Mouse (Mus musculus) cerebellum, adult 11 months (tissue): Measurements from ENCODE around the gene Srp68.
A peak's percentile ranks its signal among the peaks of the same experiment; 100 is the strongest.

Experiments
- DNase-seq: peaks from one replicate; pipeline ENCODE4 v3.0.0; 2022

Gene Srp68

DNA sequence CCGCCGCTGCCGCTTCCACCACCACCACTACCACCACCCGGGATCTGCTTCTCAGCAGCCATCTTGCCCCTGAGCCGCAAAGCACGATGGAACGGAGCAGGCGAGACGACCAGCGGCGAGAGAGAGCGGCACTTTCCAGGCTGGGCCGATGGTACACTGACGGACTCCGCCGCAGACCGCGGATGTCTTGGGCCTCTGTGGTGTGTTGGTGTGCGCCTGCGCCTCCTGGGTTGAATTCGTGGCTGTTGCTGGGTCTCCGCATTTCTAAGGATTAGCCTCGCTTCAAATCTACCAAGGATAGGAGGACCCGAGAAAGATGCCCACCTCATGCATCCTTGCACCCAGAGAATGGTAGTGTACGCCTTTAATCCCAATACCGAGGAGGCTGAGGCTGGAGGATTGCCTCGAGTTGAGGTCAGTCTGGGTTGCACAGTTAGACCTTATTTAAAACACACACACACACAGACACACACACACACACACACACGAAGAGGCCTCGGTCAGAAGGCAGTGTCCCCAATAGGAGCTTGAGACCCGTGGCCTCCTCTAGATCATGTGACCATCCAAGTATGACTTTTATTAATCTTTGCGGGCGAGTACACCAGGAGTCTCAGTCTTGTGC is at the start of gene Srp68:
TSS of gene Srp68 (minus strand) at position 173 of the 622 bp plus-strand sequence.
- DNase-seq, result peak; percentile 88

DNA sequence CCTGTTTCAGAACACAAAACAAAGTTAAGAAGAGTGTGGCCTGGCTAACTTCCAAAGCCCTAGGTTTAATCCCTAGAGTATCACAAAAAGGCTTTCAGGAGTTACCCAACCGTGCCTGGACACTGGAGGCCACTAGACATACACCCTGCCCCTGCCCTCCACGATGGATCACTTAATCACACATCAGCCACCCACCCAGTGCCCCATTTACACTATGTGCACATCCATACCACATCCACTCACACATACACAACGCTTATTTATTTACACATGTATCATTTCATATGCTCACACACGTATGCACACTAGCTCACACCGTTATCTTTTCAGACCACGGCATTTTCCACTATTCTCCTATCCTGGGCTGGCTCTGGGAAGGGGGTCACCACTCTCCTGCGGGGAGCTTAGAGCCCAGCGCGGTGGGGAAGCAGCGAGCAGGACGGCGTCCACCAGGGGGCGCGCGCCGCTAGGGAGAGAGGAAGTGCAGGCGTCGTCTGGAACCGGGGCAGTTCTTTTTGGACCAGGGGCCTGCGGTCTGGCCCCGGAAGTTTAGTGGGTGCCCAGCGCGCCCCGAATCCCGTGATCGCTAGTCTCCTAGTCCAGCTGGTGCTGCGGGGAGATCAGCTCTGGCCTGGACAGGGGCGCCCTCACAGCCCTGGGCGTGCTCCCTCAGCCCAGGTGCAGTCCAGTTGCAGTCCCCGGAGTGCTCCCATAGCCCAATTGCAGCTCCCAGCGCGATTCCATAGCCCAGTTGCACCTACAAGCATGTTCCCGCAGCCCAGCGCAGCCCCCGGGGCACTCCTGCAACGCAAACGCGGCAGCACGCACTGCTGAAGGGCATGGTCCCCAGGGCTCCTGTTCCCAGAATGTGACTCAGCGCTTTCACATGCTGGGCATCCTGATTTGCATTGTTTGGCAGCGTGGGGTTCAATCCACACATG is 45.0 kb upstream of the Srp68 start:
- peak; percentile 78 for DNase-seq

DNA sequence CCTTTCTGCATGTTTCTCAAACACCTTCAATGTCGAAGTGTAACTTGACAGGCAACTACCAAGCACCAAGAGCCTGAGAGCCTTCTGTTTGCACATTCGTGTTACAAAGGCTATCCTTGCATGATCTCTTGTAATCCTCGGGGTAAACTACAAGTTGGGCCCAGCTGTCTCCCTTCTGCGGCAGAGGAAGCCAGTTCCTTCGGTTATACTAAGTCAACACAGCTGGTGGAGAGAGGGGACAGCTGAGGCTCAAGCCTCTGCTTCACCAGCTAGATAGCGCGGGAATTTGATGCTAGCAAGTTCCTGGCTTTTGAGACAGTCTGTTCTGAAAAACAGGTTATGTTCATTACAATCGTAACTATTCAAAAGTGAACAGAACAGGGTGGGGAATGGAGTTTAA is 38.3 kb upstream of the Srp68 start:
- no peak for DNase-seq

DNA sequence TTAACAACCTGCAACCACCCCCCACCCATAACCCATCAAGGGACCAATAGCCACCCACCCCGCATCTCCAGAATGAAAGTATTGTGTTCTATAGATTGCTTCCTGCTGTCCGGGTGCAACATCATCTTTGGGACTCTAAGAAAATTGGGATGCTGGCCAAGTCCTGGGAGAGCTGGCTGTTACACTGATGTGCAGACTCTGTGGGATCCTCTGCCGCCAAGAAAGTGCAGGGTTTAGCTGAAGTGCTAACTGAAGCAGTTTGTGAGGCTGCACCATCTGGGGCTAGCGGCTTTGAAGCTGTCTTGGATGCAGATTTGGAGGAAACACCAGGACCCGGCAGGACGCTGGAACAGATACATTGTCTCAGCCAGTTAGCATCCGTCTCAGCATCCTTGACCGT is 37.2 kb upstream of the Srp68 start:
- DNase-seq, result no peak

DNA sequence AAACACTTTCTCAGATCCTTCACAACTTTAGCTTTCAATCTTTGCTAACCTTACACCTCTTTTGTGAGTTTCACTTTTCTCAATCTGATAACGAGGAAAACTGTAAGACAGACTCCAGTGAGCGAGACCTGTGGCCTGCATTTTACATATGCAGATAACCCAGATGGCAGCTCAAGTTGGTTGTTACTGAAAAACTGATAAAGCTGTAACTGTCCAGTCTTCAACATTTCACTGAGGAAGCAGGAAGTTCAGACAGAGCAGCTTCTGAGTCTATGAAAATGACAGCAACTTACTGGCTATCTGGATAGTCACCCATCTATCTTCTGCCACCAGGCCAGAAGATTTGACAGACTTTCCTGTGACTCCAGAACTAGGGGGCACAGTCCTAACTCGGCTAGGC is 35.6 kb upstream of the Srp68 start:
- DNase-seq, result no peak

DNA sequence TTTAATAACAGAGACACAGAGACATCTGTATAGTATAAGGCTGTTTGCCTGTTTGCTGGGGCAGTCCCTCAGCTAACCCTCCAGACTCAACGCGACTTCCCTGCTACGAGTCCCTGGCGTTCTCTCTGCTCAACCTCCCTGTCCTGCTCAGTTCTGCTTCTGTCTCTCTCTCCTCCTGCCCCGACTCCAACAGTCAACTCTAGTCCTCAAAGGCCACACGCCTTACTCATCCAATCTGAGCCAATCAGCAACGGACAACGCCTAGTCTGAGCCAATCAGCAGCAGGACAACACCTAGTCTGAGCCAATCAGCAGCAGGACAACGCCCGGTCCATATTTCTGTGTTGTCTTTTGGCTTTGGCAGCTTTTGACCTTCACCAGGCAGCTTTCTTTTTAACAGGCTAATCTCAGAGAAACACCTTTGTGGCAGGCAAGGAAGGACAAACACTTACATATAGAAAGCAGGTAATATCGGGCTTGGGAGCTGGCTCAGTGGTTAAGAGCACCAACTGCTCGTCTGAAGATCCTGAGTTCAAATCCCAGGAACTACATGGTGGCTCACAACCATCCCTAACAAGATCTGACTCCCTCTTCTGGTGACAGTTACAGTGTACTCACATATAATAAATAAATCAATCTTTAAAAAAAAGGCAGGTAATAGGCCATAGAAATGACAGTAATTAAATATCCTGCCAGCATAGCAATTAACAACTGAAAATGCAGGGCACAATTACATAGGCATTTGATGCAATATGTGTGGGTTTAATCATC is 33.9 kb upstream of the Srp68 start:
- DNase-seq, result no peak

DNA sequence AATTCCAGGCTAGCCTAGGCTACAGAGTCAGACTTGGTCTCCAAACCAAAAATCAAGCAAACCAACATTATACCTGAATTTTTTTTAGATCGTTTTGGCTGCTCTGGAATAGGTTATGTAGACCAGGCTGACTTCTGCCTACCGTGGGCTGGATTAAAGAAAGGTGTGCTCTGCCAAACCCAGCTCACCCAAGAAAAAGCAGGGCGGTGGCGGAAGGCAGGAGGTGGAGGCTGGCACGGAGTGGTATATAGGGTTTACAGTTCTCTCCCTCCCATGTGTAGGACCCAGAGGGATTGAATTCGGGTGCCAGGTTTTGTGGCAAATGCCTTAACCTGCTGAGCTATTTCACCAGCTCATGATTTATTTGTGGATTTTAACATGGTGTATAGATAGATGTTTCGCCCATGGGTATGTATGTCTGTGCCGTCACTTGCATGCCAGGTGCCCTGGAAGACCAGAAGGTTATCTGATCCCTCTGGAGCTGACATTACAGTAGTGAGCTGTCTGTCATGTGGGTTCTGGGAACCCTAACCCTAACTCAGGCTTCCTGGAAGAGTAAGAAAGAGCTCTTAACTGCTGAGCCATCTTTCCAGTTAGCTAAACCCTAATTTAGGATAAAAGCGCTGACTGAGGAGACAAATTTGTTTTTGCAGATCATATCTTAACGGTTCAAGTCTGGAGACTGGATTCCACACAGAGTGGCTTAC is 33.2 kb upstream of the Srp68 start, which contains the start of gene Exoc7:
TSS of gene Exoc7 (minus strand) at position 215 of the 707 bp plus-strand sequence.
- DNase-seq, result no peak

DNA sequence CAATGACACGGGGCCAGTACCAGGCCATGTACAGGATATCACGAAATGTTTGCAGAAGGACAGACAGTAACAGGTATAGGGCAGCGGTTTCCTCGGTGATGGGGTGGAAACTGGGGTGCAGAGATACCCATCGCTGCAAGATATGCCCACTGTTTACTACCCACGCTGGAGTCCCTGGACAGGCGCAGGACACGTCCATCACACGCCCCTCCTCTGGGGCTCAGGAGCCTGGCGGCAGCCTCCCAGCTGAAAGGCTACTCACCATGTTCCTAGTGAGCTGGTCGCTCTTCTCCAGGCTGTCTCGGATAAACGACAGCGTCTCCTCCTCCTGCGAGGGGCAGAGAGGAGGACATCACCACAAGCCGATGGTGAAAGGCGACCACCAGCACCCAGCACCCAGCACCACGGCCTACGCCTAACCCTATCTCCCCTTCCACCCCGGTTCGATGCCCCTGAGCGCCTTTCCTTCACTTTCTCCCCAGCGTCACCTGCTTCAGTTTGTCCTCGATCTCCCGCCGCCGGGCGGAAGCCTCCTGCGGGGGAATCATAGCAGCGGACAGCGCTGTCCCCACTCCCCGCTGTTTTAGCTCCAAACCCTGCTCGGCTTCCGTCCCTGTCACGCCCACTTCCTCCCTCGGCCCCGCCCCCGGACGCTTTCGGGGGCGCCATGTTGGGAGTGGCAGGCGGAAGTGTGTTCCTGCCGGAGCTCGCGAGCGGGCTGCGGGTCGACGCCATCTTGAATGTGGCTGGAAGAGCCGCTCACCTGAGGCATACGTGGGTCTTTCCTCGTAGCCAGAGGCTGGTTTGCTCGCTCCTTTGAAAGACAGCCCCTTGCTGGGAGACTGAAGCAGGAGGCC is 32.3 kb upstream of the Srp68 start:
- peak; percentile 91 for DNase-seq

DNA sequence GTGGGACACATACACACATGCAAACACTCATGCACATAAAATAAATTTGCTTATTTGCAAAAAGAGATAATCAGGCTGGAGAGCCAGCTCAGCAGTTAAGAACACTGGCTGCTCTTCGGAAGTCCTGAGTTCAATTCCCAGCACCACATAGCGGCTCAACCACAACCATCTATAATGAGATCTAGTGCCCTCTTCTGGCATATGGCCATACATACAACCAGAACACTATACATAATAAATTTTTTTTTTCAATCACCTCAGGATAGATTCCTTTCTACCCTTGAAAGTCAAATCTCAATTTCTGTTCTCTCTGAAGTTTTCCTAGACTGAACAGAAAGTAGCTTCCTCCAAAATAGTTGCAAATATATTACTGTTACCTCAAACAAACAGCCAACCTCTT is 31.4 kb upstream of the Srp68 start:
- no peak for DNase-seq

DNA sequence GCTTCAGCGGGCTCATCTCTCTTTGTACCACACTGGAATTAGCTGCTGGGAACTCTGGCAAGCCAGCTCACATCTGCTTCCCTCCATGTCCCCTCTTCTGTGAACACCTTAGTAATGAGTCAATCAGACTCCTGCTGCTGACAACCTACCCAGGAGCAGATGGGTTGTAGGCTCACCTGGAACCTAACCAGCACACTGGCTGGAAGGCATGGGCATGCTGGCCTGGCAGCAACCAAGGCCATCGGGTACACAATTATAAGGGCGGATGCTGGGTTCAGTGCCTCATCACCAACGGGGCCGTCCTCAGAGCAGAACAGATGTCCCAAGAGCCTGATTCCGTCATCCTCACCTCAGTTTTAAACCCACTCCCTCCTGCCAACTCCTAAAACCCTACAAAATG is 24.6 kb upstream of the Srp68 start:
- DNase-seq, result peak; percentile 71

DNA sequence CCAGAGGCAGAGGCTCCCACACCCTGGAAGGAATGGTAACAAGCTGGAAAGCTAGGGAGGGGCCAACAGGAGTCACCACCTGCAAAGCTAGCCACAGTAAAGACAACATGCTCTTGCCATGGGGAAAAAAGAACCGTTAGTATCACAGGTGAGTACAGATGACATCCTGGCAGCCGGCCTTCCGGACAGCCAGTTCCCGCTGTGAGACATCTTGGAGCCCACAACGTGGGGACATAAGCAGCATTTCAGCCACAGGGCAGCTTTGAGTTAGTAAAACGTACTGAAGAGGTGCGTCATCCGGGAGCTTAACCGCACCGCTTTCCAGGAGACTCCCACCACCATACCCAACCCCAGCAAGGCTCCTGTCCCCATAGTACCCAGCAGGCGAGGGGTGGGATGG is 24.2 kb upstream of the Srp68 start:
- peak; percentile 67 for DNase-seq

DNA sequence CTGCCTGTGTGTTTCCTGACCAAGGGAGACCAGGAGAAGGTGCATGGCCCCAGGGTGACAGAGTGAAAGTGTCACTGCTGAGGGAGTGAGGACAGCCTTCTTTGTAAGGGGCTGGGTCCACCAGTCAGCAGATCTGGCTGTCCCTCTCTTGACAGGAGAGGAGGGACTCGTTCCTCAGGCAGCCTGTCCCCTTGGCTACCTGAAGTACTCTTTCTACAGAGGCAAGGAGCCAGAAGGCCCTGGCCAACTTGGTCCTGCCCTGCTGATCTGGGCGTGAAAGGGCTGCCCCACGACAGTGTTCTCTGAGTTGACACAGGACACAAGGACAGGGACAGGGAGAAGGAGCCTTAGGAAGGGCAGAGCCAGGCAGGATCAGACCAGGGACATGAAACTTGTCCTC is 23.0 kb upstream of the Srp68 start:
- DNase-seq, result no peak

DNA sequence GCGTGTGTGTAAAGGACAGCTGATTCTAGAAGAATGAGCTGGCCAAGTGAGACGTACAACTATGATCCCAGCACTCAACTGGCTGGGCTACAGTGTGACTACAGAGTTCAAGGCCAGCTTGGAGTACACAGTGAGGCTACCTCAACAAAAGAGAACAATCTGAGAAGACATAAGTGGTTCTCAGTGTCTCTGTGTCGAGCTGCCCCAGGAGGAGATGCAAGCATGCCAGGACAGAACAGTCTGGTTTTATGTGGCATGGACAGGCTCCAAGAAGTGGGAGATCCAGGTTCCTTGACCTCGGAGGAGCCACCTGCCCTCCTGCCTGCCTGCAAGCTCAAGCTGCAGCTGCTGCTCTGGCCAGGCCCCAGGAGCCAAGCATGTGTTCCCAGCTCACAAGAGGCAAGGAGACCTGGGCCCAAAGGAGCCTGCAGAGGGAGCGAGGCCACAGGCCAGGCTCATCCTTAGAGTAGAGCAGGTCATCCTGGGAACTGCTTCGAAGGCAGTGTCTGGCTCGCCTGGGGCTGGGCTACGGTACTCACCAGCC is 22.2 kb upstream of the Srp68 start:
- DNase-seq, result no peak

DNA sequence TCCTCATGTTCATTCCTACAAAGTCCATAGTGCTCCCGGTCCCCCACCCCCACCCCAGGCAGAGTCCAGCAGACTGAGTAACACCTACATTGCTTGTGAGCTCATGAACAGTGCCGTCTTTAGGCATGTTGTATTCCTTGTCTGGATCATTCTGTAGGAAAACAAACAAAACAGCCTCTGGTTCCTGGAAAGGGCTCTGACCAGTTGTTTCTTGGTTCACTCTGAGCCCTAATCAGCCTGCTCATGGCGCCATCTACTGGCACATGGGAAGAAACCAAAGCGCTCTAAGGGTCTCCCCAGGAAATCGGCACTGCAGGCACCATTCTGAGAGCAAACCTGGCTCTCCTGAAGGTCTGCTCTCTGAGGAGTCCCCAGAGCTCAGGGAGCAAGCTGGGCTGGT is 20.3 kb upstream of the Srp68 start:
- DNase-seq, result no peak

DNA sequence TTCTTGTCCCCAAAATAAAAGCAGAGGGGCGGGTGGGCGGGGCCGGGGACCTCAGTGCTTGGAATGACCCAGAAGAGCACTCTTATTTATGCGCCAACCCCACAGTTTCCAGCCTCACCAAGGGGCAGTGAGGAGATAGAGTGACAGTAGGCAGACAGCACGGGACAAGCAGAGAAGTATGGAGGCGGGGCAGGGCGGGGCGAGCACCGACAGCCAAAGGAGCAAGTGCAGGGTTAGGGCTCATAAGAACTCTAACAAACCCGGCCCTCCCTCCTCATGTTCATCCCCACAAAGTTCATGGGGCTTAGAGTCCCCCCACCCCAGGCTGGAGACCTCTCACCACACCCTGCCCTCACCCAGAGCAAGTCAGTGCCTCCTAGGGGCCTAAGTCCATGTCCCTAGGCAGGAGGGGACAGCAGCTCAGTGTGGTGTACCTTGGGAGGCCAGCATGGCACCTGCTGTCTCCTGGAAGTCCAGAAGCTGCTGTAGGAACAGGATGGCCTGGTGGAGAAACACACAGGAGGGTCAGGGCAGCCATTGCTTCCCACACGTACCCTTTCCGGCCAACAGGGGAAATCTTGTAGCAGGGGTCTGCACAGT is 19.6 kb upstream of the Srp68 start:
- DNase-seq, result no peak

DNA sequence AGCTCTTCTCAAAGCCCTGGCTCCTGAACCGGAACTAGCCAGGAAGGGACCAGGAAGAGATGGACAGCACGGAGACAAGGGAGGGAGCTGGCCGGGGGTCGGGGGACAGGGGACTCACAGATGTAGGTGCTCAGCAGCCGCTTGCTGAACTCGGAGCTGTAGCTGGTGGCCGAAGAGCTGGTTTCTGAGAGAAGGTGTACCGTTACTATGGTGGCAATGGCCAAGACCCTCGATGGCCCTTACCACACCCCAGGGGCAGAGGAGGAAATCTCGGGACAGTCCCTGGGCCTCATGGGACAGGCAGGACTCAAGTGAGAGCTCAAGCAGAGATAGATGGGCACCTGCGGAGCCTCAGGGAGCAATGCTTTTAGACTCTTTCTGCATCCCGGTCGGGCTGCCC is 18.4 kb upstream of the Srp68 start:
- DNase-seq, result no peak

DNA sequence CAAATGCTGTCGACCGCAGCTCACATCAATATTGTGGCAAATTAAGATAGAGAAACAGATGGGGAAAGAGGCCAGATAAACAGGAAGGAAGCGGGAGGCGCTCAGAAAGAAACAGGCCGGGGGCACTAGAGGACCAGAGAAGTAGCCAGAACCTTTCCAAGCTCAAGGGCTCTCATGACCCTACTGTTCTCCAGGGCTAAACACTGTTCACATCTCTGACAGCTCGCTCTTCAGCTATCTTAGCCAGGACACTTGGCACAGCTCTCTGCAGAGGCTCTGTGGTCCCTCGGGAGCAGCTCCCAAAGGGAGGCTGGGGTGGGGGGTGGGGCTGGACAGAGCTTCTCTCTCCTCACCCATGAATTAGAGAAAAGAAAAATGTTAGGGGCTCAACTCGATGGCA is 16.5 kb upstream of the Srp68 start:
- no peak for DNase-seq

DNA sequence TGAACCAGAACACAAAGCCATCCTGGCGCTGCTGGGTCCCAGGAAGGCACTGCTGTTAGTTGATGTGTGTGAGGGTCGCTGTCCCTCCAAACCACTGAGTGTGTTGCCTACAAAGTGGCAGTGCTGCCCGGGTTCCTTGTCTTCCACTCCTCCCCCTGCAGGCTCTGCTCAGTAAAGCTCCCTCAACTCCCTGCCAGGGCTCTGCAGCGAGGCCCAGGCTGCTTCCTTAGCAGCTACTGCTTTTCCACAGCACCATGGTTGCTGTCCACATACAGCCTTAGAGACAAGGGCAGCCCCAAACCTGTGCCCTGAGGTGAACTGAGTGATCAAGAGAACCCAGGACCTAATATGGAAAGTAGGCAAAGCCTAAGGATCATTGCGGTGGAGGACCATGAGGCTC is 13.3 kb upstream of the Srp68 start:
- DNase-seq, result no peak

DNA sequence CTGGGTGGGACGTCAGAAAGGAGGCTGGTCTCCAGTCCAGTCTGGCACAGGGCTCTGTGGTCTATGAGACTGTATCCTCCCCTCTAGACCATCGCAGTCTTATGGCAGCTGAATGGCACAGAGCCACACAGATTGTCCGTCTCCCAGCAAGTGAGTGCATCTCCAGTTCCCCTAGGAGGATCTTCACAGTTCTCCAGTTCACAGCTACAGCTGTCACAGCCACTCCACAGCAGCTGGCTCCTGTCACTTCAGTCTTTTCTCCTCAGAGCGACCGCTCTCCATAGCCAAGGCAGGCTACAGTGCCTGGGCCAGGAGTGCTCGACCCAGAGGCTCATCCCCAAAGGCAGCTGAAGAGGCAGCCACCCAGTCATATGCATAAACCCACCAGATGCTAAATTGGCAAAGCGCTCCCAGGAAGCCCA is 11.8 kb upstream of the Srp68 start:
- no peak for DNase-seq

DNA sequence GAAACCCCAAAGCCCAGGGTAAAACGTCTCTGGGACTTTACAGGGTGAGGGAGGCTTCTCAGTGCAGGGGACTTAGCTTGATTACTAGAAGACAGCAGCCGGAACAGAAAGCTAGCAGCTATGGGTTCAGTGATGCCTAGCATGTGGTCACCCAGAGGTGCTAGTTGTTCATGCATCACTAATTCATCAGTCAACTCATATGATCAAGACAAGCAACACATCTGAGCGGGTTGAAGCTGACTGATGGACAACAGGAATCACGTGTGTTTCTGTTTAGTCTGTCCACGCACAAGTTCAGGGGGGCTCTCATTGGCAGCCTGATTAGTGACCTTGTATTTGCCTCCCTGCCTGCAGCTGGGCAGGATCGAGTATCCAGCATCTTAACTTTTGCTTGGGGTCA is 10.0 kb upstream of the Srp68 start:
- DNase-seq, result no peak

DNA sequence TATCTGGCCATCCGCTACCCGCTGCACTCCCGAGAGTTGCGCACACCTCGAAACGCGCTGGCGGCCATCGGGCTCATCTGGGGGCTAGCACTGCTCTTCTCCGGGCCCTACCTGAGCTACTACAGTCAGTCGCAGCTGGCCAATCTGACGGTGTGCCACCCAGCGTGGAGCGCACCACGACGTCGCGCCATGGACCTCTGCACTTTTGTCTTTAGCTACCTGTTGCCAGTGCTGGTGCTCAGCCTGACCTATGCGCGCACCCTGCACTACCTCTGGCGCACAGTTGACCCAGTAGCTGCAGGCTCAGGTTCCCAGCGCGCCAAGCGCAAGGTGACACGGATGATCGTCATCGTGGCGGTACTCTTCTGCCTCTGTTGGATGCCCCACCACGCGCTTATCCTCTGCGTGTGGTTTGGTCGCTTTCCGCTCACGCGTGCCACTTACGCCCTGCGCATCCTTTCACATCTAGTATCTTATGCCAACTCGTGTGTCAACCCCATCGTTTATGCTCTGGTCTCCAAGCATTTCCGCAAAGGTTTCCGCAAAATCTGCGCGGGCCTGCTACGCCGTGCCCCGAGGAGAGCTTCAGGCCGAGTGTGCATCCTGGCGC is 9.0 kb upstream of the Srp68 start:
- DNase-seq, result no peak
